Mouse (Mus musculus) intestine, embryonic 14.5 days (tissue): Measurements from ENCODE around the gene Gm11567. TPM values are rescaled to one million over a fixed set of nuclear protein-coding genes. Genes with fewer than 3 reads are reported as not detected.
"Not testable (repeated sequence)": the region's sequence is repeated elsewhere in the genome, so short reads cannot be mapped to it uniquely, and the experiment has no call there.

Experiments used
- ATAC-seq: fragments of 200-750 bp; cut with Nextera tagmentation; replicated peaks from 2 replicates; pipeline ENCODE4 v1.8.0; 2017; ENCODE audit warnings: low read depth, moderate number of reproducible peaks, moderate TSS enrichment, moderate library complexity; ENCODE audit not compliant: low FRiP score, low TSS enrichment
- DNase-seq: peaks from one replicate; pipeline ENCODE4 v3.0.0-alpha.2; 2018; ENCODE audit warnings: low spot score
- H3K27ac ChIP-seq: fragments of 300-500 bp; sonication (generic); 2 replicates; pipeline ENCODE4 v1.5.1; 2014; ENCODE audit warnings: low read depth, mild to moderate bottlenecking, control low read depth
- H3K27me3 ChIP-seq: fragments of 300-500 bp; sonication (generic); replicated peaks from 2 replicates; pipeline ENCODE4 v1.6.1; 2014; ENCODE audit warnings: low read length, control low read depth; ENCODE audit not compliant: control insufficient read depth, insufficient read depth
- H3K36me3 ChIP-seq: fragments of 300-500 bp; sonication (generic); 2 replicates; pipeline ENCODE4 v1.6.1; 2014; ENCODE audit warnings: low read length, control low read depth; ENCODE audit not compliant: control insufficient read depth, insufficient read depth
- H3K4me1 ChIP-seq: fragments of 300-500 bp; sonication (generic); replicated peaks from 2 replicates; pipeline ENCODE4 v1.6.1; 2014; ENCODE audit warnings: low read length, control low read depth, mixed read lengths; ENCODE audit not compliant: control insufficient read depth, insufficient read depth
- H3K4me2 ChIP-seq: fragments of 300-500 bp; sonication (generic); 2 replicates; pipeline ENCODE4 v1.6.1; 2014; ENCODE audit warnings: low read length
- H3K4me3 ChIP-seq: fragments of 300-500 bp; sonication (generic); 2 replicates; pipeline ENCODE4 v1.5.1; 2014; ENCODE audit warnings: low read depth, low read length, control low read depth, mixed read lengths
- H3K9ac ChIP-seq: fragments of 300-500 bp; sonication (generic); 2 replicates; pipeline ENCODE4 v1.6.1; 2014; ENCODE audit warnings: mild to moderate bottlenecking, low read length
- H3K9me3 ChIP-seq: fragments of 300-500 bp; sonication (generic); 2 replicates; pipeline ENCODE4 v1.6.1; 2016; ENCODE audit warnings: low read length, control low read depth; ENCODE audit not compliant: control insufficient read depth
- WGBS: fragments of 180-500 bp; shearing (Covaris S2); extraction: QIAGEN DNeasy Blood & Tissue Kit; methylation state at CpG from one replicate; pipeline ENCODE4 v1.1.7; 2014; 5-methylcytosine and 5-hydroxymethylcytosine counted together
- polyA plus RNA-seq: library from polyadenylated mRNA; unstranded; fragments of >200 nt; fragmentation: Nextera tagmentation; extraction: Ambion mirVana; gene quantifications from 2 replicates; pipeline ENCODE4 v1.2.1, GENCODE M21; 2014

Gm11567 gene
- polyA plus RNA-seq, 1 experiment from 2014 or later, result not detected

- H3K9me3 ChIP-seq, H3K27ac ChIP-seq, H3K9ac ChIP-seq, DNase-seq, H3K4me2 ChIP-seq, H3K4me3 ChIP-seq, H3K36me3 ChIP-seq, H3K4me1 ChIP-seq, H3K27me3 ChIP-seq, ATAC-seq: not testable (repeated sequence)
- 86% methylated on average over 1 of the region's 1 CpGs for WGBS
Measured at GRCm38 (mm10) chr11:99873089-99873488, 5.9 kb upstream of the Gm11567 start, which contains the start of gene Krtap9-1. Gene Krtap9-1, plus strand, starts transcription at chr11:99873389.

DNA sequence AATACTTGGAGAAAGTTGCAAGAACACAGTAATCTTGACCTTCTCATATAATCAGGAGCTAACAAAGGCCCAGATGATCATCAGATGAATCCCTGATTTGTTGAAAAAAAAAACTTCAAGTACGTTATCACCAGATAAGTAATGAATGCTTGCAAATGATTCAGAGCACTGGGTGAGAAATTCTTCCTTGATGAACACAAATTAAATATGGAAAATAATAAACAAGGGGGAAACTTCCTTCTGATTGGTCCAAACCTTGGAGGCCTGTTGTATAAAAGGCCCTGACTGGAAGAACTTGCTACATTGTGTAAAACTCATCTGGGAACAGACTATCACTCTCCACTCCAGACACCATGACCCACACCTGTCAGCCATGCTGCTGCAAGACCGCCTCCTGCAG, 28.6 kb downstream of the Gm11567 start, which contains the start of gene Krtap31-1:
Gene Krtap31-1 (plus strand): TSS at position 301 of the 400 bp plus-strand sequence.
- H3K9ac ChIP-seq, result no peak within 1 kb of the TSS
- H3K9me3 ChIP-seq, result no peaks in the 10 kb centered on the region
- DNase-seq (no peak), ATAC-seq (no peak)
- H3K27me3 ChIP-seq, result no peaks in the 10 kb centered on the region
- 73% methylated on average over 2 of the region's 2 CpGs for WGBS
- no peak within 1 kb of the TSS for H3K27ac ChIP-seq
- H3K4me1 ChIP-seq, result no peaks in the 10 kb centered on the region
- H3K4me3 ChIP-seq, result no peak within 1 kb of the TSS
- H3K36me3 ChIP-seq, result no peaks in the 10 kb centered on the region
- H3K4me2 ChIP-seq, result no peak within 1 kb of the TSS

- no peak for DNase-seq
- Histone ChIP-seq H3K27ac (no peak within 1 kb of the TSS), H3K4me1 (no peaks in the 10 kb centered on the region), H3K9me3 (no peaks in the 10 kb centered on the region), H3K9ac (no peak within 1 kb of the TSS), H3K36me3 (no peaks in the 10 kb centered on the region), H3K4me3 (no peak within 1 kb of the TSS), H3K27me3 (no peaks in the 10 kb centered on the region), H3K4me2 (no peak within 1 kb of the TSS)
- no peak for ATAC-seq
- WGBS, result 86% methylated on average over 3 of the region's 3 CpGs
Measured at GRCm38 (mm10) chr11:99914451-99914850, 35.5 kb downstream of the Gm11567 start, which contains the start of gene Gm11565. Gene Gm11565, plus strand, starts transcription at chr11:99914751.

Other genes starting within 250 kb of the Gm11567 start
- gene Krtap4-2, start 244.1 kb upstream of the Gm11567 start, polyA plus RNA-seq, result not detected in 2 replicates
- gene Krtap4-7, start 235.1 kb upstream of the Gm11567 start, polyA plus RNA-seq, result not detected in 2 replicates
- not detected in 2 replicates for gene Gm11555, start 229.0 kb upstream of the Gm11567 start, polyA plus RNA-seq
- gene Gm11563, start 220.2 kb upstream of the Gm11567 start, polyA plus RNA-seq, result not detected in 2 replicates
- gene Krtap4-6, start 213.2 kb upstream of the Gm11567 start, polyA plus RNA-seq, result not detected in 2 replicates
- not detected in 2 replicates for gene Gm14190, start 188.4 kb upstream of the Gm11567 start, polyA plus RNA-seq
- gene Gm14180, start 144.9 kb upstream of the Gm11567 start, polyA plus RNA-seq, result not detected in 2 replicates
- not detected in 2 replicates for gene Gm11595, start 106.3 kb upstream of the Gm11567 start, polyA plus RNA-seq
- not detected in 2 replicates for gene Krtap4-8, start 98.5 kb upstream of the Gm11567 start, polyA plus RNA-seq
- not detected in 2 replicates for gene Krtap4-9, start 94.0 kb upstream of the Gm11567 start, polyA plus RNA-seq
- gene Gm11596, start 85.7 kb upstream of the Gm11567 start, polyA plus RNA-seq, result not detected in 2 replicates
- not detected in 2 replicates for gene Gm11569, start 80.3 kb upstream of the Gm11567 start, polyA plus RNA-seq
- not detected in 2 replicates for gene Gm11554, start 74.7 kb upstream of the Gm11567 start, polyA plus RNA-seq
- not detected in 2 replicates for gene Krtap4-13, start 69.3 kb upstream of the Gm11567 start, polyA plus RNA-seq
- not detected in 2 replicates for gene Gm11564, start 63.5 kb upstream of the Gm11567 start, polyA plus RNA-seq
- not detected in 2 replicates for gene 2300003K06Rik, start 41.1 kb upstream of the Gm11567 start, polyA plus RNA-seq
- 0.19 TPM in 1 of 2 replicates, not detected in the other for gene Krtap4-16, start 27.6 kb upstream of the Gm11567 start, polyA plus RNA-seq
- gene Gm11568, start 21.3 kb upstream of the Gm11567 start, polyA plus RNA-seq, result not detected in 2 replicates
- gene Gm11559, start 14.7 kb upstream of the Gm11567 start, polyA plus RNA-seq, result not detected in 2 replicates
- not detected in 2 replicates for gene Krtap9-1, start 5.8 kb upstream of the Gm11567 start, polyA plus RNA-seq
- not detected in 2 replicates for gene Krtap31-1, start 28.7 kb downstream of the Gm11567 start, polyA plus RNA-seq
- not detected in 2 replicates for gene Gm11565, start 35.6 kb downstream of the Gm11567 start, polyA plus RNA-seq
- not detected in 2 replicates for gene Krtap31-2, start 57.1 kb downstream of the Gm11567 start, polyA plus RNA-seq
- gene Krtap9-5, start 69.3 kb downstream of the Gm11567 start, polyA plus RNA-seq, result not detected in 2 replicates
- gene Krtap29-1, start 99.9 kb downstream of the Gm11567 start, polyA plus RNA-seq, result not detected in 2 replicates
- not detected in 2 replicates for gene Krtap16-1, start 107.4 kb downstream of the Gm11567 start, polyA plus RNA-seq
- gene Krtap17-1, start 114.8 kb downstream of the Gm11567 start, polyA plus RNA-seq, result not detected in 2 replicates
- gene Krt33a, start 137.0 kb downstream of the Gm11567 start, polyA plus RNA-seq, result not detected in 2 replicates
- gene Krt33b, start 150.7 kb downstream of the Gm11567 start, polyA plus RNA-seq, result 0.11 TPM in 1 of 2 replicates, not detected in the other
- gene Krt34, start 162.4 kb downstream of the Gm11567 start, polyA plus RNA-seq, result not detected in 2 replicates
- gene Krt31, start 171.4 kb downstream of the Gm11567 start, polyA plus RNA-seq, result not detected in 2 replicates
- gene Krt32, start 209.0 kb downstream of the Gm11567 start, polyA plus RNA-seq, result not detected in 2 replicates
- gene Krt35, start 217.1 kb downstream of the Gm11567 start, polyA plus RNA-seq, result not detected in 2 replicates
- 0.11 and 0.13 TPM in 2 replicates for gene Krt36, start 226.4 kb downstream of the Gm11567 start, polyA plus RNA-seq
- 0.11 TPM in 1 of 2 replicates, not detected in the other for gene Krt13, start 242.4 kb downstream of the Gm11567 start, polyA plus RNA-seq